Mouse (Mus musculus): Measurements from ENCODE around the gene Ahnak2. TPM values are rescaled to one million over a fixed set of nuclear protein-coding genes. Genes with fewer than 3 reads are reported as not detected.
A peak's percentile ranks its signal among the peaks of the same experiment; 100 is the strongest.

Gene Ahnak2
- polyA plus RNA-seq, 1 experiment from 2014 or later: 9.4 TPM

GRCm38 (mm10) chr12:112793601-112794355 lies 8.7 kb downstream of the Ahnak2 start:
- peaks cover 66% of the 10 kb centered on the region for H3K4me1 ChIP-seq
- no peaks in the 10 kb centered on the region for H3K9me3 ChIP-seq
- ATAC-seq (ENCODE audit: insufficient number of reproducible peaks, low FRiP score, low TSS enrichment, low read depth): no peak
- H3K4me3 ChIP-seq: no peak overlapping the region
- H3K27ac ChIP-seq: peak overlapping the region; percentile 62; the same call in 1 of the 2 replicates
- no peaks in the 10 kb centered on the region for H3K27me3 ChIP-seq
- 60% methylated on average over 13 of the region's 13 CpGs for WGBS
- no peak overlapping the region for H3K9ac ChIP-seq
- H3K4me2 ChIP-seq: 0 out of 2 replicates have a peak overlapping the region, but pooled peaks have one; percentile 2
- no peaks in the 10 kb centered on the region for H3K36me3 ChIP-seq

DNA sequence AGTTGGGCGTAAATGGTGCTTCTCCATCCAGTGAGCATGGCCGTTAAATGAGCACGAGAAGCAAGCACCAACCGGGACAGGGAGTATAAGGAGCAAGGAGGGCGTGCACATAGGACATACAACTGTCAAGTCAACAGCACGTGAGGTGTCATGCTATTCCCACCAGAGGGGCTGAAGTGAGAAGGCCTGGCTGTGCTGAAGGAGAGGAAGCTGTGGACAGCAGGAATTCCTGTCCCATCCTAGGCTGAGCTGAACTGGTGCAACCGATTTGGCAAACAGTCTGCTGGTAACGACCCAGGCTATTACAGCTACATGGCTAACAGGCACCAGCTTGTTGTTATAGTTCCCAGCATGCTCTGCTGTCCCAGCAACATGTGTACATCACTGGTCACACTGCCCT lies 11.4 kb downstream of the Ahnak2 start:
- 47% methylated on average over 8 of the region's 8 CpGs for WGBS
- Histone ChIP-seq H3K27me3 (no peaks in the 10 kb centered on the region), H3K9me3 (no peaks in the 10 kb centered on the region), H3K36me3 (no peaks in the 10 kb centered on the region), H3K4me3 (no peak overlapping the region), H3K9ac (no peak overlapping the region), H3K4me1 (peaks cover 38% of the 10 kb centered on the region), H3K4me2 (no peak overlapping the region), H3K27ac (no peak overlapping the region)
- no peak for ATAC-seq (ENCODE audit: insufficient number of reproducible peaks, low FRiP score, low TSS enrichment, low read depth)

DNA sequence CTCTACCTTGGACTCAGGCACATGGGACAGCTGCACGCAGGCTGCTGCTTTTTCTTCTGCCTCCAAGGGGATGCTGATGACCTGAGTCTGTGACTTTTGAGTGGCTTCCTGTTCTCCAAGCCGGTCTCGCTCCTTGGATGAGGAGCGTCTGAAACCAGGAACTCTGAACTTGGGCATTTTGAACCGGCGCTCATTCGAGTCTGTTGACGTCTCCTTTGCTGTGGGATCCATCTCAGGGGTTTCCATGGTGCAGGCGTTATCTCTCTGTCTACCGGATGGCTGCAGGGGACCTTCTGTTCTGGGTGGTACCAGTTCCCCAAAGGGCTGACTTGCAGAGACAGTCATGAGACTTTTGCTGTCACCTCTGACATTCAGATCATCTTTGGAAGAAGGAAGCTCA lies 28.0 kb downstream of the Ahnak2 start:
- H3K27ac ChIP-seq: no peak overlapping the region
- WGBS: 95% methylated on average over 10 of the region's 10 CpGs
- H3K9ac ChIP-seq: no peak overlapping the region
- H3K4me3 ChIP-seq: no peak overlapping the region
- no peaks in the 10 kb centered on the region for H3K9me3 ChIP-seq
- H3K4me2 ChIP-seq: no peak overlapping the region
- H3K36me3 ChIP-seq: no peaks in the 10 kb centered on the region
- H3K4me1 ChIP-seq: no peaks in the 10 kb centered on the region
- ATAC-seq (ENCODE audit: insufficient number of reproducible peaks, low FRiP score, low TSS enrichment, low read depth): no peak
- H3K27me3 ChIP-seq: no peaks in the 10 kb centered on the region

- Histone ChIP-seq H3K4me1 (no peaks in the 10 kb centered on the region), H3K4me3 (no peak overlapping the region), H3K4me2 (no peak overlapping the region), H3K36me3 (no peaks in the 10 kb centered on the region), H3K9ac (no peak overlapping the region), H3K9me3 (no peaks in the 10 kb centered on the region), H3K27ac (no peak overlapping the region), H3K27me3 (no peaks in the 10 kb centered on the region)
- no peak for ATAC-seq (ENCODE audit: insufficient number of reproducible peaks, low FRiP score, low TSS enrichment, low read depth)
- WGBS: 81% methylated on average over 6 of the region's 6 CpGs
These were observed 28.4 kb downstream of the Ahnak2 start for GRCm38 (mm10) chr12:112774026-112774425.

DNA sequence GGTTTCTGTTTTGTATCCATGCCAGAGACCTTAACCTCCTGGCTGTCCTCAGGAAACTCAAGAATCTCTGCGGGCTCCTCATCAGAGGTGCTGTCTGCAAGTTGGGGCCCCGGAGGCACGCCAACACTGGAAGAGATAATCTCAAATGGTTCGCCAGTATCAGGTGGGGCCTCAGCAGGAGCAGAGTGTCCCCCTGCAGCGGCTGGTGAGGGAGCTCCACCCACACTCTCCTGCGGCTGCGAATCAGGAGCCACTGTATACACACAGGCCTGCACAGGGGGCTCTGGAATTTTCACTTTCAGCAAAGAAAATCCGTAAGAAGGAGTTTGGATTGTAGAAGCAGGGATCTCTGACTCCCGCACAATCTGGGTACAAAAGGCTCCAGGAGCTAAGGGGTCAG lies 29.1 kb downstream of the Ahnak2 start:
- no peak; the same call in 1 of the 2 replicates for ATAC-seq (ENCODE audit: insufficient number of reproducible peaks, low FRiP score, low TSS enrichment, low read depth)
- Histone ChIP-seq H3K27ac (no peak overlapping the region), H3K9ac (no peak overlapping the region), H3K36me3 (no peaks in the 10 kb centered on the region), H3K4me1 (no peaks in the 10 kb centered on the region), H3K9me3 (no peaks in the 10 kb centered on the region), H3K4me2 (no peak overlapping the region), H3K4me3 (no peak overlapping the region), H3K27me3 (no peaks in the 10 kb centered on the region)
- 35% methylated on average over 9 of the region's 9 CpGs for WGBS

GRCm38 (mm10) chr12:112772306-112772705 lies 30.2 kb downstream of the Ahnak2 start:
- Histone ChIP-seq H3K4me1 (no peaks in the 10 kb centered on the region), H3K9me3 (no peaks in the 10 kb centered on the region), H3K4me2 (no peak overlapping the region), H3K27me3 (no peaks in the 10 kb centered on the region), H3K9ac (no peak overlapping the region), H3K4me3 (no peak overlapping the region), H3K36me3 (no peaks in the 10 kb centered on the region), H3K27ac (no peak overlapping the region)
- 87% methylated on average over 14 of the region's 14 CpGs for WGBS
- ATAC-seq (ENCODE audit: insufficient number of reproducible peaks, low FRiP score, low TSS enrichment, low read depth): no peak

DNA sequence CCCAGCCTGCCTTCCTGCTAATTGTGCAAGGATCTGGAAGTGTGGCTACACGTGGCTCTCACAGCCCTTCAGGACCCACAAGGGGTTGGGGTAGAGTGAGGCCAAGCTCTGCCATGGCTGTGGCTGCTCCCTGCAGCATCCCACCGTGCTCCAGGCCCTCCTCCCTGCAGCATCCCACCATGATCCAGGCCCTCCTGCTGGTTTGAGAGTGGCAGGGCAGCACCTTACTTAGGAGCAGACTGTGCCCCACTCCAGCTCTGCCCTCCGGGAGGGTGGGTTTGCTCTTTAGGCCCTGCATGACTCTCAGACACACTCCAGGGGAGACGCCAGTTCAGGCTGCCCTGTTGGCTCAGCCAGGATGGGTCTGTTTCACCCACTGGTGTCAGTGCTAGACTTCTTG lies 32.1 kb downstream of the Ahnak2 start:
- no peak for ATAC-seq (ENCODE audit: insufficient number of reproducible peaks, low FRiP score, low TSS enrichment, low read depth)
- H3K4me3 ChIP-seq: no peak overlapping the region
- WGBS: 68% methylated on average over 4 of the region's 4 CpGs

GRCm38 (mm10) chr12:112769751-112770150 lies 32.7 kb downstream of the Ahnak2 start:
- H3K4me1 ChIP-seq: no peaks in the 10 kb centered on the region
- 80% methylated on average over 2 of the region's 2 CpGs for WGBS
- no peaks in the 10 kb centered on the region for H3K9me3 ChIP-seq
- no peak overlapping the region for H3K4me2 ChIP-seq
- no peak overlapping the region for H3K4me3 ChIP-seq
- H3K9ac ChIP-seq: no peak overlapping the region
- ATAC-seq (ENCODE audit: insufficient number of reproducible peaks, low FRiP score, low TSS enrichment, low read depth): no peak
- H3K36me3 ChIP-seq: no peaks in the 10 kb centered on the region
- H3K27ac ChIP-seq: no peak overlapping the region
- H3K27me3 ChIP-seq: no peaks in the 10 kb centered on the region

More for the DNA sequence above, 32.1 kb downstream of the Ahnak2 start:
- H3K9me3 ChIP-seq: no peaks in the 10 kb centered on the region
- H3K4me1 ChIP-seq: no peaks in the 10 kb centered on the region
- no peak overlapping the region for H3K4me2 ChIP-seq
- no peaks in the 10 kb centered on the region for H3K27me3 ChIP-seq
- H3K27ac ChIP-seq: no peak overlapping the region
- no peaks in the 10 kb centered on the region for H3K36me3 ChIP-seq
- H3K9ac ChIP-seq: no peak overlapping the region

DNA sequence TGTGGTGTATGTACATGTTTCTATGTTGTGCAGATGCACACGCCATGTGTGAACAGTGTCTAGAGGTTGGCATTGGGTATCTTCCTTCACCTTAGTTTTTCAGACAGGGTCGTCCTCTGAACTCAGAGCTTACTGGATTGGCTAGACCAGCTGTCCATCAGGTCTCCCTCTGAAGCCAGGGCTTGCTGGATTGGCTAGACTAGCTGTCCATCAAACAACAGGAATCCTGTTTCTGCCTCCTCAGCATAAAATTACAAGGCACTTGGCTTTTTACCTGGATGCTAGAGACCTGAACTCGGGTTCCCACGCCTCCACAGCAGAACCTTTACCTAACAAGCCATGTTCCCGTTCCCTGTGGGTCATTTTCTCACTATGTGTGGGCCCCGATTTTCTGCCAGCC lies 33.4 kb downstream of the Ahnak2 start:
- Histone ChIP-seq H3K9me3 (no peaks in the 10 kb centered on the region), H3K27ac (no peak overlapping the region), H3K4me1 (no peaks in the 10 kb centered on the region), H3K4me3 (no peak overlapping the region), H3K4me2 (no peak overlapping the region), H3K36me3 (no peaks in the 10 kb centered on the region), H3K9ac (no peak overlapping the region), H3K27me3 (no peaks in the 10 kb centered on the region)
- no peak for ATAC-seq (ENCODE audit: insufficient number of reproducible peaks, low FRiP score, low TSS enrichment, low read depth)
- 82% methylated on average over 6 of the region's 6 CpGs for WGBS

DNA sequence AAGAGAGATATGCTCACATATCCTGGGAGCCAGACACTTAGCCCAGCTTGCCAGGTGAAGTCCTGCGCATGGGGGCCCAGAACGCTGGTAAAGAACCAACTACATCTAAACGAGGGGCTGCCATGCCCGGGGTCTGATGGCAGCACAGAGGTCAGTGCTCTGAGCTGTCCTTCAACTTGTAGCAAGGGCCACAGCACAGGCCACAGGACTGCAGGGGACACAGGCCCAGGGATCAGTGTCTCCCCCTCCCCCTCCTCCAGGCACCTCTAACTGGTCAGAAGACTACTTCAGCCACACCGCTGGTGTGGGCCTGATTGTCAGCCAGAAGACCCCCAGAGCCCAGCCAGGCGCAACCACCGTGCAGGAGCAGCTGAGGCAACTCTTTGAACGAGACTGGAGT lies 34.3 kb downstream of the Ahnak2 start:
- no peaks in the 10 kb centered on the region for H3K9me3 ChIP-seq
- H3K4me2 ChIP-seq: no peak overlapping the region
- ATAC-seq (ENCODE audit: insufficient number of reproducible peaks, low FRiP score, low TSS enrichment, low read depth): no peak
- no peaks in the 10 kb centered on the region for H3K4me1 ChIP-seq
- no peak overlapping the region for H3K9ac ChIP-seq
- H3K27me3 ChIP-seq: no peaks in the 10 kb centered on the region
- 84% methylated on average over 8 of the region's 8 CpGs for WGBS
- no peak overlapping the region for H3K27ac ChIP-seq
- H3K4me3 ChIP-seq: no peak overlapping the region
- H3K36me3 ChIP-seq: no peaks in the 10 kb centered on the region

DNA sequence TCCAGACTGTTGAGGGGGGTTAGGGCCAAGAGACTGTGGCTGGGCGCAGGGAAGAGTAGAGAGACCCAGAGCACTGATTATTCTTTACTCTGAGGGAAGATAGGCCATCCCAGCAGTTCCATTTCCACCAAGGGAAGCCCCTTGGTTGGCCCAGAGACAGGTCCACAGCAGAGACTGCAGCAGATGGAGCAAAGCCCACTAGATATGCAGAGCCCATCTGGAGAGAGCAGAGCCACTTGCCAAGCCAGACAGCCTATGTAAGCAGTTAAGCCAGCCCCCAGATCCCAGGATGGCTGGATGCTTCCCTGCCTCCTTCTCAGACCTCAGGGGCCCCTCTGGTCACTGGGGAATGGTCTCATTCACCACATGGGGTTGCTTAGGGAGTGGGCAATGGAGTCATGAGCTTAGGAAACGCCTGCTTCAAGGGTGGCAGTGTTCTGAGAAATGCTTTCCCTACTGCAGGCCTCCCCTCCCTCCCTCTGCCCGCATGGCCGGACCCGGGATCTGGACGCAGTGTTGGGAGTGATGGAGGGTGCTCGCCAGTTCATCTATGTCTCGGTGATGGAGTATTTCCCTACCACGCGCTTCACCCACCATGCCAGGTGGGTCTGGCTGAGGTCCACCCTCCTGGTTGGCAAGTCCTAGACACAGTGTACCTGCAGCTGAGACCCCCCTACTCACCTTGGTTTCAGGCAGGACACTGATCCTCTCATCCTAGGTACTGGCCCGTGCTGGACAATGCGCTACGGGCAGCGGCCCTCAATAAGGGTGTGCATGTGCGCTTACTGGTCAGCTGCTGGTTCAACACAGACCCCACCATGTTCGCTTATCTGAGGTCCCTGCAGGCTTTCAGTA lies 35.2 kb downstream of the Ahnak2 start:
- 88% methylated on average over 16 of the region's 16 CpGs for WGBS
- no peaks in the 10 kb centered on the region for H3K36me3 ChIP-seq
- no peaks in the 10 kb centered on the region for H3K27me3 ChIP-seq
- no peaks in the 10 kb centered on the region for H3K4me1 ChIP-seq
- H3K4me2 ChIP-seq: no peak overlapping the region
- no peak overlapping the region for H3K4me3 ChIP-seq
- no peaks in the 10 kb centered on the region for H3K9me3 ChIP-seq
- H3K9ac ChIP-seq: no peak overlapping the region
- no peak overlapping the region for H3K27ac ChIP-seq
- ATAC-seq (ENCODE audit: insufficient number of reproducible peaks, low FRiP score, low TSS enrichment, low read depth): no peak

- no peak overlapping the region for H3K4me3 ChIP-seq
- no peak overlapping the region for H3K9ac ChIP-seq
- H3K4me1 ChIP-seq: no peaks in the 10 kb centered on the region
- WGBS: 85% methylated on average over 7 of the region's 7 CpGs
- no peak overlapping the region for H3K4me2 ChIP-seq
- no peaks in the 10 kb centered on the region for H3K9me3 ChIP-seq
- no peak for ATAC-seq (ENCODE audit: insufficient number of reproducible peaks, low FRiP score, low TSS enrichment, low read depth)
- no peaks in the 10 kb centered on the region for H3K36me3 ChIP-seq
- H3K27ac ChIP-seq: no peak overlapping the region
- no peaks in the 10 kb centered on the region for H3K27me3 ChIP-seq
These were observed 35.9 kb downstream of the Ahnak2 start for GRCm38 (mm10) chr12:112766586-112766985.

Measured in limb, embryonic 15.5 days (tissue).